Mouse (Mus musculus) CD4-positive, CD25-positive, alpha-beta regulatory T cell, adult 9 weeks (primary cell): ENCODE data around the gene Gm39115. TPM values are rescaled to one million over a fixed set of nuclear protein-coding genes. Genes with fewer than 3 reads are reported as not detected.

Source experiments
- polyA plus RNA-seq: library from polyadenylated mRNA; unstranded; fragments of 100-300 nt; shearing (Covaris generic); gene quantifications from one replicate; pipeline ENCODE4 v1.2.1, GENCODE M21; 2017

Gm39115 gene
- not detected for polyA plus RNA-seq

GRCm38 (mm10) chr7:142135934-142136333 lies at the start of gene Gm39115:
Gene Gm39115, minus strand, starts transcription at chr7:142136034.

DNA sequence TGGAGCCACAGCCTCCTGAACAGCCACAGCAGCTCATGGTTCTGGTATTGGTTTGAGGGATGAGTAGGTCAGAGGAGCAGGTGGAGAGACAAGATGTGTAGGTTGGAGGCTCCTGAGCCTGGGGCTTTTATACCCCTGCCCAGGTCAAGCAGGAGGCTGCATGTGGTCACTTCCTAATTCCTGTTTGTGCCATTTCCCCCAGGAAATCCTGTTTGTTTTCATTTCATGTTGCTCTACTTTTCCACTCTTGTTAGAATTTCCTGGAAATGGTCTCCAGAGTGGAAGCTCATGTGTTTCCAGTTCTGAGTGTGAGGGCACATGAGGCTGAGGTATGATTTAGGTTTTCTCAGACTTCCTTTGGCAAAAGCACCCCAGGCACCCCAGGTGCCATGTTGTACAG lies 40.1 kb upstream of the Gm39115 start, which contains the start of gene Krtap5-2:
Krtap5-2 (minus strand) TSS at position 101 of the 400 bp plus-strand sequence.

DNA sequence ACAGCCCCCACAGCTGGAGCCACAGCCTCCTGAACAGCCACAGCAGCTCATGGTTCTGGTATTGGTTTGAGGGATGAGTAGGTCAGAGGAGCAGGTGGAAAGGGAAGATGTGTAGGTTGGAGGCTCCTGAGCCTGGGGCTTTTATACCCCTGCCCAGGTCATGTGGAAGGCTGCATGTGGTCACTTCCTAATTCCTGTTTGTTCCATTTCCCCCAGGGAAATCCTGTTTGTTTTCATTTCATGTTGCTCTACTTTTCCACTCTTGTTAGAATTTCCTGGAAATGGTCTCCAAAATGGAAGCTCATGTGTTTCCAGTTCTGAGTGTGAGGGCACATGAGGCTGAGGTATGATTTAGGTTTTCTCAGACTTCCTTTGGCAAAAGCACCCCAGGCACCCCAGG lies 29.8 kb upstream of the Gm39115 start, which contains the start of gene Gm4553:
Gm4553 (minus strand) TSS at position 101 of the 400 bp plus-strand sequence.

DNA sequence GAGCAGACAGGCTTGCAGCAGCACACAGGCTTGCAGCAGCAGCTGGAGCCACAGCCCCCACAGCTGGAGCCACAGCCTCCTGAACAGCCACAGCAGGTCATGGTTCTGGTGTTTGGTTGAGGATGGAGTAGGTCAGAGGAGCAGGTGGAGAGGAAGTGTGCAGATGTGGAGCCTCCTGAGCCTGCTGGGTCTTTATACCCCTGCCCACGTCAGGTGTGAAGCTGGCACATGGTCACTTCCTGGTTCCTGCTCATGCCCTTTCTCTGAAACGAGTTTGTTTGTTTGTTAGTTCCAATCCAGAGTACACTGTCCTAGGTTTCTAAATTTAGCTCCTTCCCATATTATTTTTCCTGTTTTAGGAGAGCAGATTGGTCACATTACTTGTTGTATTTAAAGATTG lies 21.2 kb upstream of the Gm39115 start, which contains the start of gene Gm29735:
Gm29735 (minus strand) TSS at position 101 of the 400 bp plus-strand sequence.

DNA sequence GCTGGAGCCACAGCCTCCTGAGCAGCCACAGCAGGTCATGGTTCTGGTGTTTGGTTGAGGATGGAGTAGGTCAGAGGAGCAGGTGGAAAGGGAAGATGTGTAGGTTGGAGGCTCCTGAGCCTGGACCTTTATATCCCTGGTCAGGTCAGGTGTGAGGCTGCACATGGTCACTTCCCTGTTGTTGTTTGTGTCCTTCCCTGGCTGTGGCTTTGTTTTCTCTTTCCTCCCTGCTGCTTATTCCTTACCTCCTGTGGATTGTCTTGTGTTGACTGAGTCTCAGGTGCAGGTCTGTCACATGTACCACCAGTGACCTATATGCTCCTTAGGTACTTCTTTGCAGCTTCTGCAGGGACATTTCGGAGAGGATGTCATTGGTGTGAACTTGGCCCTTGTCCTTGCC lies 8.7 kb upstream of the Gm39115 start, which contains the start of gene Gm45337:
Gm45337 (minus strand) TSS at position 101 of the 400 bp plus-strand sequence.

GRCm38 (mm10) chr7:142120629-142121028 lies 15.2 kb downstream of the Gm39115 start, which contains the start of gene Gm45618:
Gene Gm45618, minus strand, starts transcription at chr7:142120729.

DNA sequence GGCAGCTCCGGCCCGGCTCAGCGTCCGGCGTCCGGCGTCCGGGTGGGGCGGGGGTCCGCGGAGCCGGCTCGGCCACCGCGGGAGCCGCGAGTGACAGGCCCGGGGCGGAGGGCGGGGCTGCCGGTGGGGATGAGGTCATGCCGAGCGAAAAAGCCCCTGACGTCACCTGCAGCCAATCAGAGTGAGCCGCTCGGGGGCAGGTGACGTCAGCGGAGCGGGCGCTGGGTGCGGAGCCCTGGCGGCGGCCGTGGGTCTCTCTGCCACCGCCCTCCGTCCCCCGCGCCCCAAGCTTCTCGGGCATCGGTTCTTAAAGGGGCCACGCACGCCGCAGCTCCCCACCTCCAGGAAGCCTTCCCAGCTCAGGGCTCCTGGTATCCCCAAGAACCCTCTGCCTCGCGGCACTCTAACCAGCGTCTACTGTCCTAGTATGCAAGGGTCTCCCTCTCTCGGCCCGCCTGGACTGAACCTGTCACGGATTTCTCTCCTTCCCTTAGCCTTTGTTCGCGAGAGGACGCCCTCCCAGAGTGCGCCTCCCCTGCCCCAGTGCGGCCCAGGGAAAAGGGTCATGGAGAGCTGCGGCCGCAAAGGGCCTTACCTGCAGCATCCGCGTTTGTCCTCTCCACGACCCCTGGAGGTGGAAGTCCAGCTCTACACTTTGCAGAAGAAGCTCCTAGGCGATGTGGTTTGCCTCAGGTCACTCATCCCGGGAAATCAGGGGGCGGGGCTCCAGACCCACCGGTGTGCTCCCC lies 40.5 kb downstream of the Gm39115 start, which contains the start of gene Dusp8:
Dusp8 (minus strand) TSS at position 661 of the 749 bp plus-strand sequence.

Other genes starting within 250 kb of the Gm39115 start
- 54.9 TPM for gene Tollip, start 217.5 kb downstream of the Gm39115 start, polyA plus RNA-seq
- gene Brsk2, start 186.3 kb downstream of the Gm39115 start, polyA plus RNA-seq = 0.68 TPM
- 91.6 TPM for gene Mob2, start 75.0 kb downstream of the Gm39115 start, polyA plus RNA-seq
- gene Dusp8, start 40.2 kb downstream of the Gm39115 start, polyA plus RNA-seq = not detected
- gene Gm45618, start 15.3 kb downstream of the Gm39115 start, polyA plus RNA-seq = not detected
- gene Gm45337, start 8.6 kb upstream of the Gm39115 start, polyA plus RNA-seq = not detected
- not detected for gene Gm29735, start 21.1 kb upstream of the Gm39115 start, polyA plus RNA-seq
- not detected for gene Gm4553, start 29.7 kb upstream of the Gm39115 start, polyA plus RNA-seq
- not detected for gene Krtap5-2, start 40.0 kb upstream of the Gm39115 start, polyA plus RNA-seq
- not detected for gene Gm10153, start 54.4 kb upstream of the Gm39115 start, polyA plus RNA-seq
- not detected for gene Krtap5-3, start 65.3 kb upstream of the Gm39115 start, polyA plus RNA-seq
- gene Gm7579, start 75.8 kb upstream of the Gm39115 start, polyA plus RNA-seq = not detected
- gene Krtap5-5, start 93.9 kb upstream of the Gm39115 start, polyA plus RNA-seq = not detected
- gene Gm40460, start 105.0 kb upstream of the Gm39115 start, polyA plus RNA-seq = not detected
- not detected for gene Gm2431, start 122.3 kb upstream of the Gm39115 start, polyA plus RNA-seq
- not detected for gene Gm4559, start 138.3 kb upstream of the Gm39115 start, polyA plus RNA-seq
- gene Krtap5-1, start 161.1 kb upstream of the Gm39115 start, polyA plus RNA-seq = not detected
- not detected for gene Krtap5-4, start 167.5 kb upstream of the Gm39115 start, polyA plus RNA-seq
- gene Ifitm10, start 237.7 kb upstream of the Gm39115 start, polyA plus RNA-seq = 4.2 TPM
- gene Gm49369, start 246.6 kb upstream of the Gm39115 start, polyA plus RNA-seq = 2.0 TPM